Mouse (Mus musculus) testis, postnatal 14 days (tissue): ENCODE measurements around the gene Fbxw7.
A peak's percentile ranks its signal among the peaks of the same experiment; 100 is the strongest.

Experiments
- DNase-seq: peaks from one replicate; pipeline ENCODE4 v3.0.0; 2021; ENCODE audit warnings: low spot score

Gene Fbxw7

DNA sequence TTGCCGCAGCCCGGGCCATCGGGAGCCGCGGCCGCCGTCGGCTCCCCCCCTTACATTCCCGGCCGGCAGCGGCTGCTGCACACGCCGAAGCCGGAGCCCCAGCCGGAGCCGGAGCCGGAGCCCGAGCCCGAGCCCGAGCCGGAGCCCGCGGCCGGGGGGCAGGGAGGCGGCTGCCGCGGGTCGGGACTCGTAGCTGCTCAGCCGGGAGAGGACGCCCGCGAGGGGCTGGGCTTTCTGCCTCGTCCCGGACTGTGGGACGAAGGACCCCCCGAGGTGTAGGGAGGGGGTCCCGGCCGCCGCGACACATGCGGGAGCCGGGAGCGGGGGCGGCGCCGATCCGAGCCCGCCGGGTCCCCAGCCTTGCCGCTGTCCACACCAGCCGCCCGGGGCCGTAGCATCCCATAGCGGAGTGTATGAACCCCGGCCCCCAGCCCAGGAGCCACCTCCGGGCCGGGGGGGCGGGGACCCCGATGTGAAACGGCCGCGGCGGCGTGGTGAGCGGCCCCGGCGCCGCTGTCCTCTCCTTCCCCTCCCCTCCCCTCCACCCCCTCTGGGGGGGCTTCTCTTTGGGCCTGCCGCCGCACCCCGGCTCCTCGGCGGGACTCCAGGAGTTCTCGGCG, at the start of gene Fbxw7:
TSS of gene Fbxw7 (plus strand) at position 507 of the 620 bp plus-strand sequence.
- DNase-seq, result no peak

DNA sequence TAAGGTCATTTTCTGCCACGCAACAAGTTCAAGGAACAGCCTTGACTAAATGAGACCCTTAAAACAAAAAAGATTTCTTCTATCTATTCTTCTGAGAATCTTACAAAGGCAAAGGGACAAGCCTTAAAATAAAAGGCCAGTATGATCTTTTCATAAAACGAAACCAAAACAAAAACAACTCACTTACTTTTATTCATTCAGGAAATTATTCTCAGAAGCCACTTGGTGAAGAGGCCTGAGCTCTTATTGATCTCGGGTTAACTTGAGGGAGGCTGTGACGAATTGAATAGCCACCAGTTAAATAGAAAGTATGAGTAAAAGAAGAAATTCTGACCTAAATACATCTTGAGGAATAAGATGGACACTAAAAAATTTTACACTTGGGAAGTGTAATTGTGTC, 46.1 kb upstream of the Fbxw7 start:
- no peak for DNase-seq

DNA sequence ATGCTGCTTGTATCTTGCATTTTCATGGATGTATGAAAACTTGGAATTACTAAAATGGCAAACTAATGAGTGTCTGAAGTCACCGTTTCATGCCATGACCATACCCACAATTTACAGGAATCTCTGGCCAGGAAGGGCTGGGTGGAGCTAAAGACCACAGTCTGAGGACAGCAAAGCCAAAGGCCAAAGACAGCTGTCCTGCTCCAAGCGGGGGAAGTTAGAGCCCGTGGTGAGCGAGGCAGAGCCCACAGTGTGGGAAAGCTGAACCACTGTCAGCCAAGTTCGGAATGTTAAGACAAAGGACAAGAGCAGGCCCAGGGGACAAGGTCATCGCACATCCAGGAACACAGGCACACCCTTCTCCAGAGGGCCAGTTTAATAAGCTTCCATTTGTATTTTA, 45.7 kb upstream of the Fbxw7 start:
- no peak for DNase-seq

DNA sequence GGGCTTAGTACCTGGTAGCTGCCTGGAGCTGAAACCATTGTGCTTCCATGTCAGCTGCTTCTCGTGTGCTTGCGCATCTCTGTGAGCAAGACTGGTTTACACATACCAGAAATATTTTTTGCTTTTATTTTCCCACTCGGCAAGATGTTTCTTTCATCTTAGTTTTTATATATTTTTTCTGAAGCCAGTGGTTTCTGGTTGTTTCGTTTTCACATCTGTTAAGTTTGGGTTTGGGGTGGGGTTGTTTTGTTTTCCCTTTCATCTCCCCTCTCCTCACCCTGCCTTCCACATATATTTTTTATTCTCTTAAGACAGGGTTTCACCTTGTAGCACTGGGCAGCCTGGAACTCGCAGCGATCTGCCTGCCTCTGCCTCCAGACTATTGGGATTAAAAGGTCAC, 44.5 kb upstream of the Fbxw7 start:
- no peak for DNase-seq

- DNase-seq, result peak; percentile 29
Measured at GRCm38 (mm10) chr3:84771980-84772379, 43.1 kb upstream of the Fbxw7 start.

GRCm38 (mm10) chr3:84774246-84775066, 40.6 kb upstream of the Fbxw7 start:
- DNase-seq, result no peak

DNA sequence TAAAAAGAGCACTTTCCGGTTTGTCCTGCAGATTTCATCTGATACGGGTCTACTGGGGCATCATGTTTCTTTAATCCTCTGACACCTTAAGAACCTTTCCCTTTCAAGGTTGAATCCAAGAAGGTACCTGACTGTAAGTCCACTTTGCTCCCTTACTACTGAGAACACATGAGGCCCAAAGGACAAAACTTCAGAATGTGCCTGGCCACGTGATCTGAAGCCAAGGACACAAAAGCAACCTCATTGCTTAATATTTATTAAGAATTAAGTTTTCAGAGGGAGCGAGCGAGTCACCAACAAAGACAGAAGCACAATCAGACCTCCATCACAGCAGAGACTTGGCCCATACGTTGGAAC, 40.0 kb upstream of the Fbxw7 start:
- no peak for DNase-seq

GRCm38 (mm10) chr3:84775577-84775976, 39.5 kb upstream of the Fbxw7 start:
- DNase-seq, result no peak

- DNase-seq, result no peak
Measured at GRCm38 (mm10) chr3:84776084-84776483, 39.0 kb upstream of the Fbxw7 start.

DNA sequence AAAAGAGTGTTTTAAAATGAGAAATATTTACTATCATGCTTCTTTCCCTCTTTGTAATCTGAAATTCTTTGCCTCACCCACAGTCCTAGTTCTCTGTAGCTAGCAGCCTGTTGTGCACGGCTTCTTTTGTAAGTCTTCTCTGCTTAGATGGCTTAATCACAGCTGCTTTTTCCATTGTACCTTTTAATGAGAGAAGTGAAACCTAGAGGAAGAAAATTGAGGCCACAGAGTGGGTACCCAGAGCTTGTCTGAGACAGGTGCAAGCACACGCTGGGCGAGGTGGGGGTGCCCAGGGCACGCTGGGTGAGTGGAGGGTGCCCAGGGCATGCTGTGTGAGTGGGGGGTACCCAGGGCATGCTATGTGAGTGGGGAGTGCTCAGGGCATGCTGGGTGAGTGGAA, 27.2 kb upstream of the Fbxw7 start:
- no peak for DNase-seq

DNA sequence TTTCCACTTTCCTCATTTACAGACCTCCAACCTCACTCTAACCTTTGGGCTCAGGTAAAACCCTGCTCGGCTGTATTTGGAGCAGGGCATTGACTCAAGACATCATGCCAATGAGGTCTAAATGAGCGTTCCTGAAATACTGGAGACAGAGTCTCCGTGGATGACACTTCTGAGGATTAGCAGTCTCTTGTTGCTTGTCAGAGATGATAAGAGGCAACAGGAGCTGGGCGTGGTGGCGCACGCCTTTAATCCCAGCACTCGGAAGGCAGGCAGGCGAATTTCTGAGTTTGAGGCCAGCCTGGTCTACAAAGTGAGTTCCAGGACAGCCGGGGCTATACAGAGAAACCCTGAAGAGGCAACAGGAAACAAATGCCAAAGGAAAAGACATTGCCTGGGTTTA, 11.0 kb upstream of the Fbxw7 start:
- no peak for DNase-seq

DNA sequence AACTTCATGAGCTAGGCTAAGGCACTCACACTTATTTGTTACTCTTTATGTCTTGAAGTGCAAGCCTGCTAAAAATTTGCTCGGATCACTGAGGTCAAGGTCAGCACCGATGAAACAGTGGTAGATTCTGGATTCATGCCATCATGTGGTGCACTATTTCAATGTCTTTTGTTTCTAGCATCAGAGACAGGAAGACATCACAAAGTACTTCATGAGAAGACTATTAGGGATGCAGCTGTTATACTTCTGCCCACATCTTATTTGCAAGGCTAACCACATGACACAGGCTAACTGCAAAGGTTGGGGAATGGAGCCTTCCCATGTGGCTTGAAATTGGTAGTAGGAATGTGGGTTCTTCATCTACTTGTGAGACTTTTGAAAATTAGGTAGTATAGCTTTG, 8.9 kb upstream of the Fbxw7 start:
- no peak for DNase-seq

DNA sequence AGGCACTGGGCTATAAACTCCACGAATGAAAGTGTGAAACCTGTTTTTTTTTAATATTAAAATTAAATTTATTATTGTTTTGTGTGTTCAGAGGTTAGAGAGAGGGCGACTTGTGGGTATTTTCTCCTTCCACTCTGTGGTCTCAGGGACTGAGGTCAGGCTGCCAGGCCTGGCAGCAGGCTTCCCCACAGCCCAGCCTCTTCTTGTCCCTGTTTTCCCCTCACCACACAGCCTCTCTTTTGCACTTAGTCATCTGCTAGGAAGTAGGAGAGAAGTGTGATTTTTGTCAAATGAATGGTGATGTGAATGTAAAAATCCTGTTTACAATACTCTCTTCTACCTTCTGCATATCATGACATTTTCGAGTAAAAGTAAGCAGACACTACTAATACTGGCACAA, 7.2 kb upstream of the Fbxw7 start:
- no peak for DNase-seq

GRCm38 (mm10) chr3:84808906-84809305, 6.2 kb upstream of the Fbxw7 start:
- no peak for DNase-seq

- DNase-seq, result no peak
Measured at GRCm38 (mm10) chr3:84810803-84811202, 4.3 kb upstream of the Fbxw7 start.

- no peak for DNase-seq
Measured at GRCm38 (mm10) chr3:84813436-84814156, 1.5 kb upstream of the Fbxw7 start.

- DNase-seq, result peak; percentile 100
Measured at GRCm38 (mm10) chr3:84814157-84814761, 809 bp upstream of the Fbxw7 start.

GRCm38 (mm10) chr3:84815461-84815860, 393 bp downstream of the Fbxw7 start:
- DNase-seq, result peak; percentile 23

DNA sequence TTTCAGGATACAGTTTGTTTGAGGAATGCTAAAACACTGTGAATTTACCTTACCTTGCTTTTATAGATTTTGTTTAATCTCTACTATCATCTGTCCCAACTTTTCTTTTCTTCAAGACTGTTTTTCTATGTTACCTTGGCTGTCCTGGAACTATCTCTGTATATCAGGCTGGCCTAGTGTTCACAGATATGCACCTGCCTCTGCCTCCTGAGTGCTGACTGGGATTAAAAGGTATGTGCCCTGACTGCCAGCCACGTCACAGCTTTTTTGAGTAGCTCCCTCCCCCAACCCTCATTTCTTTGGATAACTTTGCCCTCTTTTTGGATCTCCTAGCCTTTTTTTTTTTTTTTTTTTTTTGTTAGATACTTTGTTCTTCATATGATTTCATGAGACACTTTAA, 1.9 kb downstream of the Fbxw7 start:
- no peak for DNase-seq

DNA sequence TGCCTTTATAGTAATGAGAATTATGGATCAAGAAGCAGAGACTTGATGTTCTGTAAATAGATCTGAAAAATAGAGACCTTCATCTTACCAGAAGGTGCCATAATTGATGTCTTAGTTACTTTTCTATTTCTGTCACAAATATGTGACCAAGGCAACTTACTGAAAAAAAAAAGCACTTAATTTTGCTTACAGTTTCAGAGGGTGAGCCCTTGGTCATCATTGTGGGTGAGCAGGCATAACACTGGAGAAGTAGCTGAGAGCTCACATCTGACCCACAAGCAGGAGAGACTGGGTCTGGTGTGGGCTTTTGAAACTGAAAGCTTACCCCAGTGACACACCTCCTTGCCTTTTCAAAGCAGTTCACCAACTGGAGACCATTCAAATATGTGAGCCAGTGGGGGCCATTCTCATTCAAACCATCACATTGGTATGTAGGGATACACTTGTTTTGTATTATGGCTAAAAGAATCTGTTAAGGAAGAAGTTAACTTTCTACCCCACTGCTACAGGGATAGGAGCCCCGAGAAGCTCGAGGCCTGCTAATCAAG, 5.7 kb downstream of the Fbxw7 start:
- no peak for DNase-seq

DNA sequence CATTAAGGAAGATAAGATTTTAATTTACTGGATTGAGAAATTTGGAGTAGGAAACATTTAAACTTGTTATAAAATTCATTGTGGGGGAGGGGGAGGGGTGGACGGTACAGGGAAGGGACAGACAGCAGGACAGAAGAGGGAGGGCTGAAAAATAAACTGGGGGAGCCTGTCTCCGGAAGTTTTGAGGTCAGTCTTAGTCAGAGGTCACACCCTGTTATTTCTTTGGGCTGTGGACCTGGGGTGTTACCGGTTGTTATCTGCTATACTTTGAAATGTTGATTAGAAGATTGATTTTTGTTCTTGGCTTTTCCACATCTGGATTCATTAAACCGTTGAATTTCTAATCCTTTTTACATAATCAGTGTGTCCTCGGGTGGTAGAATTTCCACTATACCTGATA, 10.9 kb downstream of the Fbxw7 start:
- DNase-seq, result no peak

DNA sequence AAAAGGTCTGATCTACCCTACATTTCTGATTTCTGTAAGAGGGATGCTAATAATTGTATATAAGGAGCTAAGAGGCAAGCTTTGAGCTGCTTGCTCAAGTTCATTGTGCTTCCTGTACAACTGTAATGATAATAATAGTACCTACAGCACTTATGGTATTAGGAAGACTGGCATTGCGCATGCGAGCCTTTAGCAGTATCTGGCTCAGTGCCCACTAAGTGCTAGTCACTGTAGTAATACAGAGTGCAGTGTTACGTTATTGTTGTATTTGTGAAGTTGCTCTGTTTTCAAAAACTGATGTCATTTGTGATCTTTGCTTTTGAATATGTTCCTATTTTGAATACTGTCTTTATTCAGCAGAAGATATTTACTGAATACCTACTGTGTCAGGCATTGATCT, 11.3 kb downstream of the Fbxw7 start:
- DNase-seq, result no peak

DNA sequence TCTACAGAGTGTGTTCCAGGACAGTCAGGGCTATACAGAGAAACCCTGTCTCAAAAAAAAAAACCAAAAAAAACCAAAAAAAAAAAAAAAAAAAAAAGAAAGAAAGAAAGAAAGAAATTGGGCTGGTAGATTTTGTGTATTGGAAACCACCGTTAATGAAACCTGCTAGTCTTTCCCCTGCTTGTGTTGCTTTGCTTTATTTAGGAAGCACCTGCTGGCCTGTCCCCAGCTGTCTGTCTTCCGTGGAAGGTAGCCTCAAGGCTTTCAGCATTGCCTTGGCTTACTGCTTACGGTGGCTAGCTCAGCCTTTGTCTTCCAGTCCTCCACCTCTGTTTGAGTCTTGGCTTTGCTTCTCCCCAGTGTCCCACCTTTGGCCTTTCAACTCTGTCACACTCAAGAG, 11.9 kb downstream of the Fbxw7 start:
- DNase-seq, result no peak
